Comparison of ENCODE assay signal across 1 mouse cellular context in the genomic region with DNA sequence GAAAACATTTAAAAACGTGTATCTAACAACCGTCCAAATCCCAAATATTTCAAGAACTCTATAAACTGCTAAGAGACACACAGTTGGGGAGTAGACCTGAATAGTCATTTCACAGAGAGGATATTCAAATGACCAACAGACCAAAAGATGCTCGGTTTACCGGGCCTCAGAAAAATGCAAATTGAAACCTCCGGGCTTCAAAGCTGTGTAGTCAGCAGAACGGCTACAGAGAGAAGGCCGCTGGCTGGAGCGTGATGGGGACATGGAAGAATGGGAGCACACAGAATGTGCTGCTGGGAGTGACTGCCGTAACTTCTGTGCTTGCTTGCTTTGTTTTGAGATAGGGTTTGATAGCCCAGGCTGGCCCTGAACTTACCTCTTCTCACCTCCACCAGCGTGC.
A peak's percentile ranks its signal among the peaks of the same experiment; 100 is the strongest.
TF ChIP-seq lines count a peak whose summit lies in the region.

No protein-coding gene starts in this region.

TF ChIP-seq in CH12.LX, 34 proteins besides CTCF, POLR2A, EP300 and RAD21:
- TF ChIP-seq USF1 (IDR thresholded peaks at IDR 0.05; ENCODE audit: low read depth, low read length) (no peak), TCF12 (IDR thresholded peaks at IDR 0.05; ENCODE audit: low read depth, low read length) (peak; percentile 64), ELF1 (IDR thresholded peaks at IDR 0.05; ENCODE audit: low read depth, low read length) (no peak), PAX5 (IDR thresholded peaks at IDR 0.05; ENCODE audit: low read length) (no peak), POLR2AphosphoS2 (IDR thresholded peaks at IDR 0.05; ENCODE audit: low read depth, low read length) (peak; percentile 57; the same call in 1 of the 2 replicates), MAFK (IDR thresholded peaks at IDR 0.05; ENCODE audit: insufficient replicate concordance, low read length) (peak; percentile 95), TBP (conservative IDR thresholded peaks at IDR 0.05; ENCODE audit: low read depth, low read length) (peak; percentile 76), MEF2A (IDR thresholded peaks at IDR 0.05; ENCODE audit: borderline replicate concordance, low read depth, low read length) (no peak), E2F4 (IDR thresholded peaks at IDR 0.05; ENCODE audit: insufficient replicate concordance, low read depth, low read length) (no peak), BHLHE40 (IDR thresholded peaks at IDR 0.05; ENCODE audit: low read depth, low read length) (peak; percentile 57), HCFC1 (IDR thresholded peaks at IDR 0.05; ENCODE audit: low read depth, low read length) (no peak), CHD1 (IDR thresholded peaks at IDR 0.05; ENCODE audit: low read depth, low read length) (no peak), IRF4 (IDR thresholded peaks at IDR 0.05; ENCODE audit: low read depth, low read length) (peak; percentile 72), UBTF (IDR thresholded peaks at IDR 0.05; ENCODE audit: low read depth, low read length) (no peak), GABPA (IDR thresholded peaks at IDR 0.05; ENCODE audit: insufficient replicate concordance, low read depth, low read length) (no peak), USF2 (conservative IDR thresholded peaks at IDR 0.05; ENCODE audit: low read depth, low read length) (no peak), SMC3 (IDR thresholded peaks at IDR 0.05; ENCODE audit: low read depth, low read length) (no peak), JUND (conservative IDR thresholded peaks at IDR 0.05; ENCODE audit: low read depth, low read length) (peak; percentile 77), MAZ (IDR thresholded peaks at IDR 0.05; ENCODE audit: low read depth, low read length) (no peak), CHD2 (IDR thresholded peaks at IDR 0.05; ENCODE audit: low read length) (no peak), ZKSCAN1 (IDR thresholded peaks at IDR 0.05; ENCODE audit: borderline replicate concordance, low read depth, low read length) (no peak), MAX (IDR thresholded peaks at IDR 0.05; ENCODE audit: low read length) (0 out of 2 replicates have a peak, but pooled peaks have one; percentile 24), MYC (IDR thresholded peaks at IDR 0.05; ENCODE audit: low read depth, low read length) (no peak; the same call in 1 of the 2 replicates), NRF1 (IDR thresholded peaks at IDR 0.05; ENCODE audit: low read depth, low read length) (no peak), RCOR1 (conservative IDR thresholded peaks at IDR 0.05; ENCODE audit: low read depth, low read length) (no peak), JUN (IDR thresholded peaks at IDR 0.05; ENCODE audit: insufficient read depth, low read depth, low read length) (peak; percentile 51; the same call in 1 of the 2 replicates), ZNF384 (IDR thresholded peaks at IDR 0.05; ENCODE audit: low read depth, low read length) (no peak; the same call in 1 of the 2 replicates), KAT2A (IDR thresholded peaks at IDR 0.05; ENCODE audit: insufficient replicate concordance, low read length) (no peak), SIN3A (IDR thresholded peaks at IDR 0.05; ENCODE audit: low read length) (peak; percentile 60; the same call in 1 of the 2 replicates), ETS1 (conservative IDR thresholded peaks at IDR 0.05; ENCODE audit: low read depth, low read length) (peak; percentile 61; the same call in 1 of the 2 replicates), MXI1 (IDR thresholded peaks at IDR 0.05; ENCODE audit: low read depth, low read length) (no peak; the same call in 1 of the 2 replicates), ZC3H11A (IDR thresholded peaks at IDR 0.05; ENCODE audit: low read depth, low read length) (no peak), ZMIZ1 (IDR thresholded peaks at IDR 0.05; ENCODE audit: low read depth, low read length) (no peak; the same call in 1 of the 2 replicates), NELFE (IDR thresholded peaks at IDR 0.05; ENCODE audit: low read depth, low read length) (peak; percentile 39; the same call in 1 of the 2 replicates)
